Mouse (Mus musculus) heart, adult 2 months (tissue): ENCODE results near the gene Hgf. TPM values are rescaled to one million over a fixed set of nuclear protein-coding genes. Genes with fewer than 3 reads are reported as not detected.

Experiments used
- DNase-seq, 2 experiments: peaks; one replicate each; pipeline ENCODE4 v3.0.0; 2021
- H3K27ac ChIP-seq: fragments of 200-600 bp; 2 replicates; pipeline ENCODE4 v1.8.1; 2022
- H3K27me3 ChIP-seq: fragments of 200-500 bp; 2 replicates; pipeline ENCODE4 v1.6.1; 2012; ENCODE audit warnings: mild to moderate bottlenecking, low read length, inconsistent platforms, mixed read lengths; ENCODE audit not compliant: control insufficient read depth, insufficient read depth
- H3K36me3 ChIP-seq: fragments of 200-500 bp; 2 replicates; pipeline ENCODE4 v1.6.1; 2012; ENCODE audit warnings: low read length, inconsistent platforms; ENCODE audit not compliant: control insufficient read depth, insufficient read depth
- H3K4me1 ChIP-seq: fragments of 200-500 bp; 2 replicates; pipeline ENCODE4 v1.6.1; 2011; ENCODE audit warnings: low read length; ENCODE audit not compliant: control insufficient read depth, insufficient read depth
- H3K4me3 ChIP-seq: fragments of 200-600 bp; 2 replicates; pipeline ENCODE4 v1.8.1; 2022
- H3K79me2 ChIP-seq: fragments of 200-500 bp; replicated peaks from 2 replicates; pipeline ENCODE4 v1.6.1; 2012; ENCODE audit warnings: mild to moderate bottlenecking, inconsistent platforms, low read length, moderate library complexity, mixed read lengths; ENCODE audit not compliant: control insufficient read depth, insufficient read depth
- H3K9ac ChIP-seq: fragments of 200-500 bp; 2 replicates; pipeline ENCODE4 v1.6.1; 2012; ENCODE audit warnings: low read depth, mild to moderate bottlenecking, control low read depth, inconsistent platforms, low read length, mixed read lengths
- CTCF ChIP-seq: fragments of 200-600 bp; IDR thresholded peaks from 2 replicates; pipeline ENCODE4 v1.8.1; 2022; ENCODE audit warnings: antibody characterized with exemption, mild to moderate bottlenecking, moderate library complexity
- EP300 ChIP-seq: fragments of 200-500 bp; IDR thresholded peaks from 2 replicates; pipeline ENCODE4 v1.6.1; 2011; ENCODE audit warnings: low read depth, low read length, control low read depth; ENCODE audit not compliant: insufficient read depth
- POLR2A ChIP-seq: fragments of 200-500 bp; IDR thresholded peaks from 2 replicates; pipeline ENCODE4 v1.6.1; 2011; ENCODE audit warnings: mild to moderate bottlenecking, low read depth, low read length, control low read depth; ENCODE audit not compliant: insufficient read depth
- WGBS: fragments of 180-500 bp; shearing (Covaris S2); methylation state at CpG from one replicate; pipeline ENCODE4 v1.1.7; 2018; 5-methylcytosine and 5-hydroxymethylcytosine counted together
- intact Hi-C: fragments of 180-260 bp; cut with DNase I; formaldehyde crosslinking; loops from one replicate; pipeline ENCODE4 v1.15.1; 2025
- long read RNA-seq: library from polyadenylated mRNA; stranded (forward); transcript quantifications from one replicate; pipeline ENCODE4 v2.0.0, GENCODE M21; 2021
- polyA plus RNA-seq: library from polyadenylated mRNA; depleted of rRNA; stranded (reverse); fragments of >200 nt; gene quantifications from 2 replicates; pipeline ENCODE4 v1.2.3, GENCODE M21; 2012; rRNA removed
- total RNA-seq, 2 experiments: library from RNA; stranded (reverse); gene quantifications; 2 replicates each; pipeline ENCODE4 v1.2.3; 2021

Hgf gene
- total RNA-seq (under 1 TPM; 0.52 to 0.66 TPM), polyA plus RNA-seq (0.35 and 0.43 TPM in 2 replicates)
- long read RNA-seq, result 0 reads

DNA sequence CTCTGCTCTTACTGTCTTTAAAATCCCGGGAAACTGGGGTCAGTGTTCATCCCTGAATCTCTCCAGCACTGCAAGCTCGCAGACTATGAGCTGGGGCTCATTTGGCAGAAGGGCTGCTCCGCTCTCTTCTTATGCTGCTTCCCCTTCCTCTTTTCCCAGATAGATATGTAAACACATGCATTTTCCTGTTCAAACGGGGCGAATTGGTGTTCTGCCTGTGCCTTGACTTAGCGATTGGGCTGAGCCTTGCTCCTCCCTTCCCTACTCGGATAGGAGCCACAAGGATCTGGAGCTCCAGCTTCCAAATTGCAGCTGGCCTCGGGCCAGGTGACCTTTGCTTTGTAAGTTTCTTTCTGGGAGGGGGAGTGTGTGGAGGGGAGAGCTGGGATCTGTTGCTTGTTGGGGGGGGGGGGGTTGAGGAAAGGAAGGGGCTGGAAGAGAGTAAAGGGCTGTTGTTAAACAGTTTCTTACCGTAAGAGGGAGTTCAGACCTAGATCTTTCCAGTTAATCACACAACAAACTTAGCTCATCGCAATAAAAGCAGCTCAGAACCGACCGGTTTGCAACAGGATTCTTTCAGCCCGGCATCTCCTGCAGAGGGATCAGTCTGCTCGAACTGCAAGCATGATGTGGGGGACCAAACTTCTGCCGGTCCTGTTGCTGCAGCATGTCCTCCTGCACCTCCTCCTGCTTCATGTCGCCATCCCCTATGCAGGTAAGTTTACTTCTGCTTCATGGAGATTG, at the start of gene Hgf:
TSS of gene Hgf (plus strand) at position 192 of the 744 bp plus-strand sequence.
- peak within 1 kb of the TSS; percentile 13 for H3K4me3 ChIP-seq
- no peaks in the 10 kb centered on the region for H3K27me3 ChIP-seq
- intact Hi-C loops, result no loop called here
- no peak for TF ChIP-seq POLR2A
- no peak for TF ChIP-seq EP300
- TF ChIP-seq CTCF, result no peak
- peak; percentile 50 to 60 for DNase-seq
- H3K36me3 ChIP-seq, result no peaks in the 10 kb centered on the region
- no peaks in the 10 kb centered on the region for H3K79me2 ChIP-seq
- no peaks in the 10 kb centered on the region for H3K4me1 ChIP-seq
- peak within 1 kb of the TSS; percentile 28 for H3K9ac ChIP-seq
- 4% methylated on average over 16 of the region's 16 CpGs for WGBS
- H3K27ac ChIP-seq, result peak within 1 kb of the TSS; percentile 45

GRCm38 (mm10) chr5:16506702-16507350, 46.5 kb upstream of the Hgf start:
- no peaks in the 10 kb centered on the region for H3K79me2 ChIP-seq
- intact Hi-C loops, result no loop called here
- H3K27ac ChIP-seq, result no peak overlapping the region
- H3K4me1 ChIP-seq, result no peaks in the 10 kb centered on the region
- WGBS, result 49% methylated on average over 4 of the region's 4 CpGs
- H3K9ac ChIP-seq, result no peak overlapping the region
- H3K36me3 ChIP-seq, result no peaks in the 10 kb centered on the region
- no peaks in the 10 kb centered on the region for H3K27me3 ChIP-seq
- H3K4me3 ChIP-seq, result no peak overlapping the region
- DNase-seq, result no peak
- TF ChIP-seq POLR2A (no peak), CTCF (no peak), EP300 (no peak)

DNA sequence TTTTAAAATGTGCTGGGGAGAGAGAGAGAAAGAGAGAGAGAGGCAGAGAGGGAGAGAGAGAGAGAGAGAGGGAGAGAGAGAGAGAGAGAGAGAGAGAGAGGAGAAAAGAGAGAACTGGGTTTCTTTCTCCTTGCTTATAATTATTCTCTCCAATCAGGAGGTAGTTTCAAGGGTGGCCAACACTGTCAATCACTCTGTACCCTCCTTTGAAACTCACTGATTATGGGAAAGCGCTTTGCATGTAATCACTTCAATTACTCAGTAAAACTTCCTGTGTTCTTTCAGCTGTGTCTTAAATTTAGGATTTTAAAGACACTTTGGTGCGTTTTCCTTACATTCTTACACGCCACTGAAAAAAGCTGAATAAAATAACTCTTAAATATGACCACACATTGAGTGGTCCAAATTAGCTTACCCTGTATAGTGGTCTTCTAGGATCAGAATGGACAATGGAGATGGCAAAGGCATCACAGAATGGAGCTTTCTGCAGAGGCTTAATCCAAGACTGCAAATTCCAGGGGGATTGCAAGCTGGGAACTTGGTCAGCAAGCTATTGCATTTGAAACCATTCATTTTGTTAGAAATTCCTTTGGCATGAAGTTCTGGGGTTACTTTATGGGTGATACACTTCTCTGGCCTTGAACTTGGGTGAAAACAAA, 21.5 kb upstream of the Hgf start:
- no peak for TF ChIP-seq CTCF
- no peak for TF ChIP-seq EP300
- TF ChIP-seq POLR2A, result no peak
- WGBS, result 75% methylated on average over 3 of the region's 3 CpGs
- intact Hi-C loops, result no loop called here

GRCm38 (mm10) chr5:16538067-16538466, 15.2 kb upstream of the Hgf start:
- no peak for TF ChIP-seq POLR2A
- no peak for TF ChIP-seq EP300
- no peak for TF ChIP-seq CTCF
- Histone ChIP-seq H3K27me3 (no peaks in the 10 kb centered on the region), H3K36me3 (no peaks in the 10 kb centered on the region), H3K4me3 (no peak overlapping the region), H3K27ac (no peak overlapping the region), H3K9ac (no peak overlapping the region), H3K4me1 (no peaks in the 10 kb centered on the region), H3K79me2 (no peaks in the 10 kb centered on the region)
- no peak for DNase-seq
- intact Hi-C loops, result no loop called here
- 81% methylated on average over 2 of the region's 2 CpGs for WGBS

More for the DNA sequence above, 21.5 kb upstream of the Hgf start:
- no peak overlapping the region for H3K9ac ChIP-seq
- no peaks in the 10 kb centered on the region for H3K4me1 ChIP-seq
- H3K79me2 ChIP-seq, result no peaks in the 10 kb centered on the region
- H3K27me3 ChIP-seq, result no peaks in the 10 kb centered on the region
- H3K4me3 ChIP-seq, result no peak overlapping the region
- no peak overlapping the region for H3K27ac ChIP-seq
- H3K36me3 ChIP-seq, result no peaks in the 10 kb centered on the region
- DNase-seq, result no peak

DNA sequence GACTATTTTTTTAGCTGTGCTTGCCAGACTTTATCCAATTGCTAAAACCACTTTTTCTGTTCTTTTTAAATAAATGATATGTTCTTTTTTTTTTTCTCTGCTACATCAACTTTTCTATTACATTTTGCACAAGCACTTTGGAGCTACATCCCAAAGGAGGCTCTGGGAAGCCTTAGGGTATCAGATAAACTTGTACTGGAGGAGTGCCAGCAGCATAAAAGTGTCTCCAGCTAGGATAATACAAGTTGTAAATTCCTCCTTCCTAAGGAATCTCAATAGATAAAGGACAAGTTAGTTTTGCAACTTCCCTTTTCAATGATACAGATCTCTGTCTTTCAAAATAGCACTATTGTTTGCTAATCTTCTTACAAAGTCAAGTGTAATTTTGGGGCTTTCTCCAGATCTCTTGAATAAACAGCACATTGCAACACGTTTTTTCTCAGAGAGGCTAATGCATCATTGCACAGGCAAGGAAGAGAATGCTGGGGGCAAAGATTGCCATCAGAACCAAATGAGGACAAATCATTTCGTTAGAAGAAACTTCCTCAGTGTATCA, 11.7 kb upstream of the Hgf start:
- Histone ChIP-seq H3K4me1 (no peaks in the 10 kb centered on the region), H3K79me2 (no peaks in the 10 kb centered on the region), H3K4me3 (no peak overlapping the region), H3K27ac (no peak overlapping the region), H3K9ac (no peak overlapping the region), H3K36me3 (no peaks in the 10 kb centered on the region), H3K27me3 (no peaks in the 10 kb centered on the region)
- 12% methylated on average over 2 of the region's 2 CpGs for WGBS
- DNase-seq, result no peak
- TF ChIP-seq POLR2A (no peak), EP300 (no peak), CTCF (no peak)
- intact Hi-C loops, result no loop called here
